Mouse (Mus musculus) MEL (cell line): ENCODE results near the gene LTO1. TPM values are rescaled to one million over a fixed set of nuclear protein-coding genes. Genes with fewer than 3 reads are reported as not detected.

Experiments
- DNase-seq: peaks from one replicate; pipeline ENCODE4 v3.0.0; 2011; ENCODE audit warnings: low read depth, low spot score
- H3K27ac ChIP-seq: 2 replicates; pipeline ENCODE4 v1.5.1; 2012; ENCODE audit warnings: low read depth, mild to moderate bottlenecking, control low read depth, low read length, moderate library complexity; ENCODE audit not compliant: control insufficient read depth
- H3K27me3 ChIP-seq, 2 experiments: fragments of 150-350 bp in 1 of 2; sonication (generic) in 1 of 2; 2 replicates each; pipeline ENCODE4 v1.6.1; 2012; ENCODE audit warnings: low read length in 2 of 2, mild to moderate bottlenecking in 2 of 2, improper control_type of control experiment in 1 of 2, moderate library complexity in 1 of 2; ENCODE audit not compliant: insufficient read depth in 2 of 2, control insufficient read depth in 1 of 2
- H3K36me3 ChIP-seq, 2 experiments: 2 replicates each; pipeline ENCODE4 v1.6.1; 2012 to 2014; ENCODE audit warnings: low read length in 2 of 2, improper control_type of control experiment in 1 of 2, inconsistent platforms in 1 of 2, mild to moderate bottlenecking in 1 of 2; ENCODE audit not compliant: insufficient read depth in 2 of 2, control insufficient read depth in 1 of 2
- H3K4me1 ChIP-seq, 2 experiments: fragments of 150-350 bp in 1 of 2; sonication (generic) in 1 of 2; 2 replicates each; pipeline ENCODE4 v1.6.1; 2012; ENCODE audit warnings: low read length in 2 of 2, improper control_type of control experiment in 1 of 2, mild to moderate bottlenecking in 1 of 2; ENCODE audit not compliant: insufficient read depth in 2 of 2, control insufficient read depth in 1 of 2
- H3K4me3 ChIP-seq, 2 experiments: fragments of 150-350 bp in 1 of 2; sonication (generic) in 1 of 2; 2 replicates each; pipeline ENCODE4 v1.5.1; 2012; ENCODE audit warnings: low read depth in 2 of 2, low read length in 2 of 2, mild to moderate bottlenecking in 2 of 2, moderate library complexity in 2 of 2, control low read depth in 1 of 2, improper control_type of control experiment in 1 of 2; ENCODE audit not compliant: control insufficient read depth in 1 of 2, insufficient read depth in 1 of 2
- H3K79me2 ChIP-seq: 2 replicates; pipeline ENCODE4 v1.6.1; 2012; ENCODE audit warnings: mild to moderate bottlenecking, low read length, moderate library complexity; ENCODE audit not compliant: control insufficient read depth, poor library complexity, insufficient read depth
- H3K9ac ChIP-seq: 2 replicates; pipeline ENCODE4 v1.6.1; 2012; ENCODE audit warnings: low read depth, mild to moderate bottlenecking, control low read depth, low read length, moderate library complexity; ENCODE audit not compliant: control insufficient read depth, poor library complexity, severe bottlenecking
- H3K9me3 ChIP-seq: fragments of 150-350 bp; sonication (generic); replicated peaks from 2 replicates; pipeline ENCODE4 v1.6.1; 2012; ENCODE audit warnings: mild to moderate bottlenecking, low read length, improper control_type of control experiment, moderate library complexity; ENCODE audit not compliant: insufficient read depth
- BHLHE40 ChIP-seq: IDR thresholded peaks from 2 replicates; pipeline ENCODE4 v1.6.1; 2012; ENCODE audit warnings: low read depth, mild to moderate bottlenecking, inconsistent platforms, low read length, improper control_type of control experiment, borderline replicate concordance
- CHD1 ChIP-seq: IDR thresholded peaks from 2 replicates; pipeline ENCODE4 v1.6.1; 2012; ENCODE audit warnings: low read depth, mild to moderate bottlenecking, inconsistent platforms, low read length, improper control_type of control experiment
- CTCF ChIP-seq, 3 experiments: IDR thresholded peaks in 2 of 3; conservative IDR thresholded peaks in 1 of 3; 2 replicates each; pipeline ENCODE4 v1.5.1; 2011 to 2012; ENCODE audit warnings: low read length in 3 of 3, low read depth in 2 of 3, mild to moderate bottlenecking in 2 of 3, improper control_type of control experiment in 1 of 3, inconsistent platforms in 1 of 3, mixed read lengths in 1 of 3, moderate library complexity in 1 of 3; ENCODE audit not compliant: control insufficient read depth in 1 of 3, insufficient read depth in 1 of 3, poor library complexity in 1 of 3, severe bottlenecking in 1 of 3
- EP300 ChIP-seq, 2 experiments: IDR thresholded peaks; 2 replicates each; pipeline ENCODE4 v1.6.1; 2011; ENCODE audit warnings: improper control_type of control experiment in 2 of 2, low read length in 2 of 2, low read depth in 1 of 2, mild to moderate bottlenecking in 1 of 2
- GATA1 ChIP-seq: IDR thresholded peaks from 2 replicates; pipeline ENCODE4 v1.6.1; 2011; ENCODE audit warnings: low read depth, low read length, improper control_type of control experiment
- HCFC1 ChIP-seq: IDR thresholded peaks from 2 replicates; pipeline ENCODE4 v1.6.1; 2012; ENCODE audit warnings: low read depth, mild to moderate bottlenecking, inconsistent platforms, low read length, improper control_type of control experiment, moderate library complexity
- JUND ChIP-seq: IDR thresholded peaks from 2 replicates; pipeline ENCODE4 v1.6.1; 2011; ENCODE audit warnings: low read depth, mild to moderate bottlenecking, improper control_type of control experiment, low read length
- MAZ ChIP-seq: IDR thresholded peaks from 2 replicates; pipeline ENCODE4 v1.6.1; 2012; ENCODE audit warnings: low read depth, mild to moderate bottlenecking, inconsistent platforms, low read length, improper control_type of control experiment
- MXI1 ChIP-seq: IDR thresholded peaks from 2 replicates; pipeline ENCODE4 v1.6.1; 2011; ENCODE audit warnings: mild to moderate bottlenecking, low read depth, low read length, improper control_type of control experiment
- MYB ChIP-seq: IDR thresholded peaks from 2 replicates; pipeline ENCODE4 v1.6.1; 2011; ENCODE audit warnings: mild to moderate bottlenecking, low read depth, low read length, improper control_type of control experiment
- MYC ChIP-seq: IDR thresholded peaks from 2 replicates; pipeline ENCODE4 v1.6.1; 2011; ENCODE audit warnings: low read depth, mild to moderate bottlenecking, low read length, improper control_type of control experiment, moderate library complexity
- POLR2A ChIP-seq, 2 experiments: IDR thresholded peaks; 2 replicates each; pipeline ENCODE4 v1.6.1; 2011 to 2012; ENCODE audit warnings: low read length in 2 of 2, mild to moderate bottlenecking in 2 of 2, control low read depth in 1 of 2, improper control_type of control experiment in 1 of 2, low read depth in 1 of 2, moderate library complexity in 1 of 2; ENCODE audit not compliant: control insufficient read depth in 1 of 2, insufficient read depth in 1 of 2, poor library complexity in 1 of 2
- TBP ChIP-seq: IDR thresholded peaks from 2 replicates; pipeline ENCODE4 v1.8.0; 2011; ENCODE audit warnings: low read depth, low read length, improper control_type of control experiment
- TCF12 ChIP-seq: IDR thresholded peaks from 2 replicates; pipeline ENCODE4 v1.6.1; 2014; ENCODE audit warnings: low read depth, mild to moderate bottlenecking, inconsistent platforms, low read length, improper control_type of control experiment, moderate library complexity
- UBTF ChIP-seq: IDR thresholded peaks from 2 replicates; pipeline ENCODE4 v1.6.1; 2012; ENCODE audit warnings: low read depth, mild to moderate bottlenecking, inconsistent platforms, low read length, improper control_type of control experiment, moderate library complexity, borderline replicate concordance; ENCODE audit not compliant: insufficient read depth
- USF1 ChIP-seq: IDR thresholded peaks from 2 replicates; pipeline ENCODE4 v1.6.1; 2014; ENCODE audit warnings: low read depth, mild to moderate bottlenecking, inconsistent platforms, low read length, improper control_type of control experiment, moderate library complexity
- USF2 ChIP-seq, 2 experiments: IDR thresholded peaks; 2 replicates each; pipeline ENCODE4 v1.6.1; 2011 to 2012; ENCODE audit warnings: improper control_type of control experiment in 2 of 2, low read length in 2 of 2, borderline replicate concordance in 1 of 2, inconsistent platforms in 1 of 2, low read depth in 1 of 2, mild to moderate bottlenecking in 1 of 2; ENCODE audit not compliant: insufficient read depth in 1 of 2
- ZKSCAN1 ChIP-seq: IDR thresholded peaks from 2 replicates; pipeline ENCODE4 v1.6.1; 2012; ENCODE audit warnings: low read depth, mild to moderate bottlenecking, inconsistent platforms, low read length, improper control_type of control experiment, moderate library complexity
- ZMIZ1 ChIP-seq: IDR thresholded peaks from 2 replicates; pipeline ENCODE4 v1.6.1; 2012; ENCODE audit warnings: low read depth, mild to moderate bottlenecking, inconsistent platforms, low read length, improper control_type of control experiment, moderate library complexity
- polyA plus RNA-seq, 2 experiments: library from polyadenylated mRNA; stranded (reverse) in 1 of 2; unstranded in 1 of 2; fragments of >175 nt in 1 of 2; fragments of >200 nt in 1 of 2; gene quantifications; 2 replicates each; pipeline versions ENCODE4 v1.2.1 to v1.2.4; 2012; ENCODE audit warnings: low replicate concordance in 2 of 2, low read depth in 1 of 2; ENCODE audit not compliant: insufficient read length in 2 of 2, insufficient read depth in 1 of 2, missing spikeins in 1 of 2
- total RNA-seq: library from RNA; depleted of rRNA; stranded (reverse); fragments of 300-350 nt; gene quantifications from 2 replicates; pipeline ENCODE4 v1.2.3, GENCODE M21; 2012

LTO1 gene
- total and polyA plus RNA-seq, 3 experiments, result 18.1 to 18.4 TPM; not detected in 1

DNA sequence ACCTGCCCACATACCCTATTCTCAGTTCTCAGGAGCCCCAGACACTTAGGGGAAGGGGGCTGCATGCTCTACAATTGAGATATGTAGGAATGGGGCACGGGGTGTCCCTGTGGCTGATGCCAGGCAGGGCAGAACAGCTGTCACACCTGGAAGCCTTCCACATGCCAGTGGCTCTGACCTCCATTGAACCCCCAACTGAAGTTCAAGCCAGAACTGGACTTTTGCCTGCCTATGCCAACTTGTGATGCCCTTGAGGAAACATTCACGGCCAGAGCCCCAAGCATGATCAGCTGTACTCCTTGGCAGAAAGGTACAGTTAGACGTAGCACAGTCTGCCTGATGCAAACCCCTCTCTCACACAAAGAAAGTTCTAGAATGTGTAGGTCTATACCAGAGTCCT is 18.4 kb downstream of the LTO1 start:
- H3K4me1 ChIP-seq, result no peaks in the 10 kb centered on the region
- TF ChIP-seq MAZ, result no peak
- no peak for TF ChIP-seq TBP
- TF ChIP-seq MYC, result no peak
- no peak for TF ChIP-seq USF1
- no peak for TF ChIP-seq MXI1
- no peak for TF ChIP-seq CHD1
- TF ChIP-seq TCF12, result no peak
- no peak for TF ChIP-seq EP300 (IDR thresholded peaks at IDR 0.05; ENCODE audit: low read depth in 1 of 2, low read length in 2 of 2)
- no peak for TF ChIP-seq JUND
- no peak for TF ChIP-seq BHLHE40
- TF ChIP-seq ZMIZ1, result no peak
- TF ChIP-seq GATA1, result no peak
- no peak for TF ChIP-seq HCFC1
- no peak for TF ChIP-seq CTCF (IDR thresholded peaks at IDR 0.05 in 2 of 3, conservative IDR thresholded peaks at IDR 0.05 in 1 of 3; ENCODE audit: control insufficient read depth in 1 of 3, insufficient read depth in 1 of 3, low read depth in 2 of 3, low read length in 3 of 3, poor library complexity in 1 of 3, severe bottlenecking in 1 of 3)
- no peak for TF ChIP-seq USF2 (IDR thresholded peaks at IDR 0.05; ENCODE audit: borderline replicate concordance in 1 of 2, insufficient read depth in 1 of 2, low read depth in 1 of 2, low read length in 2 of 2)
- no peak for TF ChIP-seq UBTF
- TF ChIP-seq, all 39 proteins: peak for 0
- no peak overlapping the region for H3K9ac ChIP-seq
- H3K79me2 ChIP-seq, result no peaks in the 10 kb centered on the region
- no peaks in the 10 kb centered on the region for H3K9me3 ChIP-seq
- no peak for DNase-seq
- no peak overlapping the region for H3K27ac ChIP-seq
- no peaks in the 10 kb centered on the region for H3K27me3 ChIP-seq
- H3K36me3 ChIP-seq, result no peaks in the 10 kb centered on the region
- H3K4me3 ChIP-seq, result no peak overlapping the region

- H3K79me2 ChIP-seq, result no peaks in the 10 kb centered on the region
- H3K27ac ChIP-seq, result no peak overlapping the region
- no peak for DNase-seq
- H3K27me3 ChIP-seq, result no peaks in the 10 kb centered on the region
- no peak overlapping the region for H3K9ac ChIP-seq
- no peak overlapping the region for H3K4me3 ChIP-seq
- no peaks in the 10 kb centered on the region for H3K36me3 ChIP-seq
- TF ChIP-seq MYB, result no peak
- no peak for TF ChIP-seq CTCF (IDR thresholded peaks at IDR 0.05 in 2 of 3, conservative IDR thresholded peaks at IDR 0.05 in 1 of 3; ENCODE audit: control insufficient read depth in 1 of 3, insufficient read depth in 1 of 3, low read depth in 2 of 3, low read length in 3 of 3, poor library complexity in 1 of 3, severe bottlenecking in 1 of 3)
- TF ChIP-seq TCF12, result no peak
- TF ChIP-seq POLR2A (IDR thresholded peaks at IDR 0.05; ENCODE audit: control insufficient read depth in 1 of 2, insufficient read depth in 1 of 2, low read depth in 1 of 2, low read length in 2 of 2, poor library complexity in 1 of 2), result no peak
- TF ChIP-seq ZKSCAN1, result no peak
- TF ChIP-seq BHLHE40, result no peak
- no peak for TF ChIP-seq MYC
- TF ChIP-seq, all 39 proteins: peak for 0
- Histone ChIP-seq H3K4me1 (no peaks in the 10 kb centered on the region), H3K9me3 (no peaks in the 10 kb centered on the region)
Measured at GRCm38 (mm10) chr7:144933796-144934195, 18.9 kb downstream of the LTO1 start.
